Mouse (Mus musculus) liver, embryonic 14.5 days (tissue): ENCODE data around the gene Ikzf1. TPM values are rescaled to one million over a fixed set of nuclear protein-coding genes. Genes with fewer than 3 reads are reported as not detected.
A peak's percentile ranks its signal among the peaks of the same experiment; 100 is the strongest.

Source experiments
- ATAC-seq: fragments of 200-750 bp; cut with Nextera tagmentation; 2 replicates; pipeline ENCODE4 v1.8.0; 2017; ENCODE audit warnings: moderate number of reproducible peaks, mild to moderate bottlenecking, moderate library complexity; ENCODE audit not compliant: insufficient read depth
- DNase-seq, 3 experiments: peaks; one replicate each; pipeline ENCODE4 v3.0.0-alpha.2; 2012 to 2013; ENCODE audit warnings: low read depth in 3 of 3, low spot score in 3 of 3
- H3K27ac ChIP-seq: fragments of 300-500 bp; sonication (generic); 2 replicates; pipeline ENCODE4 v1.5.1; 2014; ENCODE audit warnings: moderate library complexity, mild to moderate bottlenecking, control low read depth, inconsistent platforms
- H3K27me3 ChIP-seq: fragments of 300-500 bp; sonication (generic); 2 replicates; pipeline ENCODE4 v1.6.1; 2014; ENCODE audit warnings: mild to moderate bottlenecking, low read length, moderate library complexity; ENCODE audit not compliant: control insufficient read depth, insufficient read depth
- H3K36me3 ChIP-seq: fragments of 300-500 bp; sonication (generic); replicated peaks from 2 replicates; pipeline ENCODE4 v1.6.1; 2014; ENCODE audit warnings: low read depth; ENCODE audit not compliant: control insufficient read depth, insufficient read depth
- H3K4me1 ChIP-seq, 2 experiments: fragments of 200-500 bp in 1 of 2; fragments of 300-500 bp in 1 of 2; sonication (generic) in 1 of 2; replicated peaks; 2 replicates each; pipeline ENCODE4 v1.6.1; 2012 to 2014; ENCODE audit warnings: antibody characterized with exemption in 1 of 2, inconsistent platforms in 1 of 2, low read length in 1 of 2; ENCODE audit not compliant: control insufficient read depth in 2 of 2, insufficient read depth in 2 of 2
- H3K4me2 ChIP-seq: fragments of 300-500 bp; sonication (generic); 2 replicates; pipeline ENCODE4 v1.6.1; 2014; ENCODE audit warnings: low read depth, mild to moderate bottlenecking, control low read depth, moderate library complexity
- H3K4me3 ChIP-seq, 2 experiments: fragments of 200-500 bp in 1 of 2; fragments of 300-500 bp in 1 of 2; sonication (generic) in 1 of 2; 2 replicates each; pipeline ENCODE4 v1.5.1; 2012 to 2014; ENCODE audit warnings: low read depth in 2 of 2, low read length in 2 of 2, mild to moderate bottlenecking in 2 of 2, control low read depth in 1 of 2, inconsistent platforms in 1 of 2, moderate library complexity in 1 of 2; ENCODE audit not compliant: insufficient read depth in 1 of 2
- H3K9ac ChIP-seq: fragments of 300-500 bp; sonication (generic); replicated peaks from 2 replicates; pipeline ENCODE4 v1.6.1; 2014; ENCODE audit warnings: mild to moderate bottlenecking, control low read depth, moderate library complexity
- H3K9me3 ChIP-seq: fragments of 300-500 bp; sonication (generic); 2 replicates; pipeline ENCODE4 v1.6.1; 2016; ENCODE audit warnings: low read length, mixed read lengths; ENCODE audit not compliant: control insufficient read depth
- CTCF ChIP-seq: IDR thresholded peaks from 2 replicates; pipeline ENCODE4 v1.5.1; 2016; ENCODE audit warnings: antibody characterized with exemption, low read depth, control low read depth
- EP300 ChIP-seq: IDR thresholded peaks from 2 replicates; pipeline ENCODE4 v1.6.1; 2016; ENCODE audit warnings: antibody characterized with exemption, low read depth
- WGBS: fragments of 180-500 bp; shearing (Covaris S2); extraction: QIAGEN DNeasy Blood & Tissue Kit; methylation state at CpG from one replicate; pipeline ENCODE4 v1.1.7; 2014; ENCODE audit not compliant: insufficient replicate concordance; 5-methylcytosine and 5-hydroxymethylcytosine counted together
- polyA plus RNA-seq, 2 experiments: library from polyadenylated mRNA; depleted of rRNA in 1 of 2; stranded (reverse) in 1 of 2; unstranded in 1 of 2; fragments of >200 nt; fragmentation: Nextera tagmentation in 1 of 2; extraction: Ambion mirVana in 1 of 2; gene quantifications; 2 replicates each; pipeline versions ENCODE4 v1.2.1 to v1.2.3; 2012 to 2014

Ikzf1 gene
- polyA plus RNA-seq, 2 experiments = 46.6 to 65.4 TPM

- TF ChIP-seq CTCF (no peak), EP300 (no peak)
- Histone ChIP-seq H3K36me3 (peaks cover 57% of the 10 kb centered on the region), H3K4me3 (no peak overlapping the region), H3K4me2 (peak overlapping the region; percentile 23), H3K4me1 (peaks cover 16 to 23% of the 10 kb centered on the region in 2 experiments), H3K27ac (no peak overlapping the region), H3K27me3 (no peaks in the 10 kb centered on the region), H3K9ac (no peak overlapping the region), H3K9me3 (no peaks in the 10 kb centered on the region)
- WGBS = 74% methylated on average over 4 of the region's 4 CpGs
- DNase-seq = no peak
- ATAC-seq = no peak
Measured at GRCm38 (mm10) chr11:11805951-11806350, 121.1 kb downstream of the Ikzf1 start.

GRCm38 (mm10) chr11:11808035-11808819 is 123.4 kb downstream of the Ikzf1 start:
- peak overlapping the region; percentile 84 for H3K27ac ChIP-seq
- peak; percentile 73 for ATAC-seq
- peak overlapping the region; percentile 98 for H3K9ac ChIP-seq
- H3K36me3 ChIP-seq = peaks cover 35% of the 10 kb centered on the region
- no peaks in the 10 kb centered on the region for H3K9me3 ChIP-seq
- peak overlapping the region; percentile 95 for H3K4me2 ChIP-seq
- peak overlapping the region; percentile 81 to 94 for H3K4me3 ChIP-seq
- whole genome bisulfite sequencing = 3% methylated on average over 25 of the region's 25 CpGs
- no peaks in the 10 kb centered on the region for H3K27me3 ChIP-seq
- TF ChIP-seq CTCF (no peak), EP300 (peak; percentile 41)
- DNase-seq = peak in 1 of 3 experiments; percentile 32
- peaks cover 20 to 30% of the 10 kb centered on the region in 2 experiments for H3K4me1 ChIP-seq

- ATAC-seq = peak; percentile 93
- peak within 1 kb of the TSS; percentile 81 to 94 for H3K4me3 ChIP-seq
- TF ChIP-seq CTCF = peak; percentile 45
- peak; percentile 64 for TF ChIP-seq EP300
- WGBS = under 1% methylated on average over 53 of the region's 53 CpGs
- peaks cover 20 to 30% of the 10 kb centered on the region in 2 experiments for H3K4me1 ChIP-seq
- H3K27me3 ChIP-seq = no peaks in the 10 kb centered on the region
- H3K27ac ChIP-seq = peak within 1 kb of the TSS; percentile 84
- peak; percentile 91 to 97 (median 92) for DNase-seq
- H3K36me3 ChIP-seq = peaks cover 28% of the 10 kb centered on the region
- no peaks in the 10 kb centered on the region for H3K9me3 ChIP-seq
- H3K9ac ChIP-seq = peak within 1 kb of the TSS; percentile 98
- H3K4me2 ChIP-seq = peak within 1 kb of the TSS; percentile 95
Measured at GRCm38 (mm10) chr11:11808820-11809403, 124.1 kb downstream of the Ikzf1 start, which contains the start of gene Fignl1. Fignl1 (minus strand) TSS chr11:11808962.

GRCm38 (mm10) chr11:11809404-11810175 is 124.8 kb downstream of the Ikzf1 start:
- ATAC-seq = peak; percentile 0
- H3K9ac ChIP-seq = peak overlapping the region; percentile 98
- TF ChIP-seq EP300 (no peak), CTCF (no peak)
- H3K36me3 ChIP-seq = peaks cover 21% of the 10 kb centered on the region
- no peak for DNase-seq
- H3K27ac ChIP-seq = peak overlapping the region; percentile 84
- no peaks in the 10 kb centered on the region for H3K27me3 ChIP-seq
- WGBS = 17% methylated on average over 11 of the region's 11 CpGs
- H3K4me3 ChIP-seq = peak overlapping the region; percentile 75 to 94
- peak overlapping the region; percentile 95 for H3K4me2 ChIP-seq
- H3K4me1 ChIP-seq = peaks cover 25 to 31% of the 10 kb centered on the region in 2 experiments
- no peaks in the 10 kb centered on the region for H3K9me3 ChIP-seq
